Mouse (Mus musculus) midbrain, embryonic 14.5 days (tissue): ENCODE data around the gene Gpx8. TPM values are rescaled to one million over a fixed set of nuclear protein-coding genes. Genes with fewer than 3 reads are reported as not detected.
A peak's percentile ranks its signal among the peaks of the same experiment; 100 is the strongest.

ENCODE experiments used
- microRNA counts: library from miRNA; unstranded; fragments of <30 nt; microRNA quantifications from one replicate; lab custom pipeline; 2016
- microRNA-seq: library from miRNA; unstranded; fragments of <30 nt; microRNA quantifications from one replicate; pipeline ENCODE4, GENCODE M21; 2016
- polyA plus RNA-seq: library from polyadenylated mRNA; unstranded; fragments of >200 nt; fragmentation: Nextera tagmentation; extraction: Ambion mirVana; gene quantifications from 2 replicates; pipeline ENCODE4 v1.2.1, GENCODE M21; 2014

Gene Gpx8
- polyA plus RNA-seq, 1 experiment from 2014 or later, result 53.0 TPM

MicroRNAs encoded within 50 kb of the gene (microRNA counts, 519-probe panel; counts per million panel counts)
- microRNA mmu-miR-449a (lab: Ali Mortazavi, UCI) (not detected), microRNA mmu-miR-449b (lab: Ali Mortazavi, UCI) (not detected), microRNA mmu-miR-449c (lab: Ali Mortazavi, UCI) (not detected)

Small RNA genes within 50 kb of the gene (microRNA-seq; reads per million reads assigned to microRNA genes)
- gene Mir449a, result 630 reads per million, percentile 75 among the genes with 10 or more reads in this experiment
- 1.8 reads per million, percentile 8 among the genes with 10 or more reads in this experiment for gene Mir449b
- 1.5 reads per million, percentile 3 among the genes with 10 or more reads in this experiment for gene Mir449c

Other genes with a start within 250 kb of the Gpx8 start
- 48.3 and 57.7 TPM in 2 replicates for gene Plpp1, start 245.6 kb downstream of the Gpx8 start, polyA plus RNA-seq
- 51.3 and 69.5 TPM in 2 replicates for gene Mtrex, start 119.0 kb downstream of the Gpx8 start, polyA plus RNA-seq
- 29.0 and 30.9 TPM in 2 replicates for gene Dhx29, start 119.0 kb downstream of the Gpx8 start, polyA plus RNA-seq
- 0.57 and 0.58 TPM in 2 replicates for gene Ccno, start 58.6 kb downstream of the Gpx8 start, polyA plus RNA-seq
- gene Mcidas, start 52.6 kb downstream of the Gpx8 start, polyA plus RNA-seq, result 0.22 and 0.27 TPM in 2 replicates
- 0.13 and 0.75 TPM in 2 replicates for gene Cdc20b, start 11.3 kb downstream of the Gpx8 start, polyA plus RNA-seq
- not detected in 2 replicates for gene Gzma, start 54.6 kb upstream of the Gpx8 start, polyA plus RNA-seq
- 0.13 and 0.26 TPM in 2 replicates for gene Esm1, start 163.2 kb upstream of the Gpx8 start, polyA plus RNA-seq
- gene Gzmk, start 179.5 kb upstream of the Gpx8 start, polyA plus RNA-seq, result not detected in 2 replicates
- gene BC067074, start 246.7 kb upstream of the Gpx8 start, polyA plus RNA-seq, result 0.40 and 0.83 TPM in 2 replicates